Mouse (Mus musculus): ENCODE results near the gene Sesn1. TPM values are rescaled to one million over a fixed set of nuclear protein-coding genes. Genes with fewer than 3 reads are reported as not detected.

Sesn1 gene
- total and polyA plus RNA-seq, 2 experiments, result 5.7 to 24.6 TPM

- Histone ChIP-seq H3K36me3 (ENCODE audit: control insufficient read depth, insufficient read depth, low read length) (no peaks in the 10 kb centered on the region), H3K9ac (ENCODE audit: low read depth, low read length) (no peak overlapping the region), H3K27me3 (ENCODE audit: control insufficient read depth, insufficient read depth, low read length) (no peaks in the 10 kb centered on the region), H3K27ac (replicated peaks; ENCODE audit: insufficient read depth, low read depth, low read length) (no peak overlapping the region), H3K4me1 (ENCODE audit: control insufficient read depth, insufficient read depth, low read length) (no peaks in the 10 kb centered on the region), H3K4me3 (ENCODE audit: insufficient read depth, low read depth, low read length) (no peak overlapping the region), H3K79me2 (ENCODE audit: control insufficient read depth, insufficient read depth, low read length) (peaks cover 3% of the 10 kb centered on the region; the same call in 1 of the 2 replicates)
- 80% methylated on average over 4 of the region's 4 CpGs for WGBS
- DNase-seq (ENCODE audit: extremely low read depth, low read depth, low spot score), result no peak
- TF ChIP-seq CTCF (IDR thresholded peaks at IDR 0.05; ENCODE audit: low read depth, low read length) (no peak), POLR2A (IDR thresholded peaks at IDR 0.05; ENCODE audit: extremely low read depth, insufficient read depth, low read length) (no peak)
Observed at GRCm38 (mm10) chr10:41823916-41824315, 14.2 kb downstream of the Sesn1 start.

- no peak overlapping the region for H3K9ac ChIP-seq (ENCODE audit: low read depth, low read length)
- no peak for DNase-seq (ENCODE audit: extremely low read depth, low read depth, low spot score)
- peaks cover 3% of the 10 kb centered on the region; the same call in 1 of the 2 replicates for H3K79me2 ChIP-seq (ENCODE audit: control insufficient read depth, insufficient read depth, low read length)
- H3K4me3 ChIP-seq (ENCODE audit: insufficient read depth, low read depth, low read length), result no peak overlapping the region
- H3K27me3 ChIP-seq (ENCODE audit: control insufficient read depth, insufficient read depth, low read length), result no peaks in the 10 kb centered on the region
- no peaks in the 10 kb centered on the region for H3K36me3 ChIP-seq (ENCODE audit: control insufficient read depth, insufficient read depth, low read length)
- TF ChIP-seq POLR2A (IDR thresholded peaks at IDR 0.05; ENCODE audit: extremely low read depth, insufficient read depth, low read length), result no peak
- no peak for TF ChIP-seq CTCF (IDR thresholded peaks at IDR 0.05; ENCODE audit: low read depth, low read length)
- WGBS, result 88% methylated on average over 10 of the region's 10 CpGs
- no peak overlapping the region for H3K27ac ChIP-seq (replicated peaks; ENCODE audit: insufficient read depth, low read depth, low read length)
- H3K4me1 ChIP-seq (ENCODE audit: control insufficient read depth, insufficient read depth, low read length), result no peaks in the 10 kb centered on the region
Observed at GRCm38 (mm10) chr10:41825041-41825440, 15.3 kb downstream of the Sesn1 start.

GRCm38 (mm10) chr10:41825996-41826395, 16.3 kb downstream of the Sesn1 start:
- no peak for DNase-seq (ENCODE audit: extremely low read depth, low read depth, low spot score)
- WGBS, result 90% methylated on average over 4 of the region's 4 CpGs
- Histone ChIP-seq H3K9ac (ENCODE audit: low read depth, low read length) (no peak overlapping the region), H3K4me3 (ENCODE audit: insufficient read depth, low read depth, low read length) (no peak overlapping the region), H3K79me2 (ENCODE audit: control insufficient read depth, insufficient read depth, low read length) (peaks cover 3% of the 10 kb centered on the region; the same call in 1 of the 2 replicates), H3K4me1 (ENCODE audit: control insufficient read depth, insufficient read depth, low read length) (no peaks in the 10 kb centered on the region), H3K27ac (replicated peaks; ENCODE audit: insufficient read depth, low read depth, low read length) (no peak overlapping the region), H3K27me3 (ENCODE audit: control insufficient read depth, insufficient read depth, low read length) (no peaks in the 10 kb centered on the region), H3K36me3 (ENCODE audit: control insufficient read depth, insufficient read depth, low read length) (no peaks in the 10 kb centered on the region)
- TF ChIP-seq POLR2A (IDR thresholded peaks at IDR 0.05; ENCODE audit: extremely low read depth, insufficient read depth, low read length) (no peak), CTCF (IDR thresholded peaks at IDR 0.05; ENCODE audit: low read depth, low read length) (no peak)

DNA sequence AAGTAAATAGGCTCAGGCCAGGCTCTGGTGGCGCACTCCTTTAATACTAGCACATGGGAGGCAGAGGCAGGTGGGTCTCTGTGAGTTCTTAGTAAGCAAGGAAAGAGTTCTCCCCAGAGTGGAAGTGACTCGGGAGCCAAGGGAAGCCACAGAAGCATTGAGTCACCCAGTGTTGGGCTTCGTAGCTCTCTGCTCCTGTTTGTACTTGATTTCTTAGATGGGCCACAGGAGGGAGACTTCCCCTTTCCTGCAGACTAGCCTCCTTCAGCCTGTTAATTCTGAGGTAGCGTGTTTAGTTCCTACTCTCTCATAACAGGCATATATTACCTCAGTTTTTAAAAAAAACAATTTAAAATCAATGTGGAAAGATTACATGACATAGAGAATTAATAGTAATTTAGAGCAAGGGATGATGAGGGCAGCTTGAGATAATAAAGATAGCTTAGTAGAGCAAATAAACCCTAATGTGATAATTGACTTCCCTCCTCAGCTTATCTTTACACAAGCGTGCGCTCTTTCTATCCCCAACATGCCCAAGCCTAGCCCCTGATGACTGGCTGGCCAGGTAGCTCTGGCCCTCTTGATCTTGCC, 16.9 kb downstream of the Sesn1 start:
- WGBS, result 82% methylated on average over 6 of the region's 6 CpGs
- H3K79me2 ChIP-seq (ENCODE audit: control insufficient read depth, insufficient read depth, low read length), result peaks cover 7% of the 10 kb centered on the region; the same call in 1 of the 2 replicates
- no peak overlapping the region for H3K4me3 ChIP-seq (ENCODE audit: insufficient read depth, low read depth, low read length)
- no peaks in the 10 kb centered on the region for H3K36me3 ChIP-seq (ENCODE audit: control insufficient read depth, insufficient read depth, low read length)
- TF ChIP-seq POLR2A (IDR thresholded peaks at IDR 0.05; ENCODE audit: extremely low read depth, insufficient read depth, low read length) (no peak), CTCF (IDR thresholded peaks at IDR 0.05; ENCODE audit: low read depth, low read length) (no peak)
- no peak overlapping the region for H3K27ac ChIP-seq (replicated peaks; ENCODE audit: insufficient read depth, low read depth, low read length)
- no peak for DNase-seq (ENCODE audit: extremely low read depth, low read depth, low spot score)
- H3K9ac ChIP-seq (ENCODE audit: low read depth, low read length), result no peak overlapping the region
- no peaks in the 10 kb centered on the region for H3K27me3 ChIP-seq (ENCODE audit: control insufficient read depth, insufficient read depth, low read length)
- no peaks in the 10 kb centered on the region for H3K4me1 ChIP-seq (ENCODE audit: control insufficient read depth, insufficient read depth, low read length)

- DNase-seq (ENCODE audit: extremely low read depth, low read depth, low spot score), result no peak
- TF ChIP-seq POLR2A (IDR thresholded peaks at IDR 0.05; ENCODE audit: extremely low read depth, insufficient read depth, low read length), result no peak
- no peak for TF ChIP-seq CTCF (IDR thresholded peaks at IDR 0.05; ENCODE audit: low read depth, low read length)
- H3K4me3 ChIP-seq (ENCODE audit: insufficient read depth, low read depth, low read length), result no peak overlapping the region
- H3K36me3 ChIP-seq (ENCODE audit: control insufficient read depth, insufficient read depth, low read length), result no peaks in the 10 kb centered on the region
- 91% methylated on average over 4 of the region's 4 CpGs for WGBS
- no peaks in the 10 kb centered on the region for H3K27me3 ChIP-seq (ENCODE audit: control insufficient read depth, insufficient read depth, low read length)
- H3K4me1 ChIP-seq (ENCODE audit: control insufficient read depth, insufficient read depth, low read length), result no peaks in the 10 kb centered on the region
- no peak overlapping the region for H3K9ac ChIP-seq (ENCODE audit: low read depth, low read length)
- H3K27ac ChIP-seq (replicated peaks; ENCODE audit: insufficient read depth, low read depth, low read length), result no peak overlapping the region
- H3K79me2 ChIP-seq (ENCODE audit: control insufficient read depth, insufficient read depth, low read length), result peaks cover 9% of the 10 kb centered on the region; the same call in 1 of the 2 replicates
Observed at GRCm38 (mm10) chr10:41827784-41828183, 18.0 kb downstream of the Sesn1 start.

- H3K4me3 ChIP-seq (ENCODE audit: insufficient read depth, low read depth, low read length), result no peak overlapping the region
- H3K27ac ChIP-seq (replicated peaks; ENCODE audit: insufficient read depth, low read depth, low read length), result no peak overlapping the region
- WGBS, result 92% methylated on average over 5 of the region's 5 CpGs
- no peaks in the 10 kb centered on the region for H3K36me3 ChIP-seq (ENCODE audit: control insufficient read depth, insufficient read depth, low read length)
- no peak overlapping the region for H3K9ac ChIP-seq (ENCODE audit: low read depth, low read length)
- H3K79me2 ChIP-seq (ENCODE audit: control insufficient read depth, insufficient read depth, low read length), result peaks cover 9% of the 10 kb centered on the region; the same call in 1 of the 2 replicates
- DNase-seq (ENCODE audit: extremely low read depth, low read depth, low spot score), result no peak
- no peaks in the 10 kb centered on the region for H3K27me3 ChIP-seq (ENCODE audit: control insufficient read depth, insufficient read depth, low read length)
- peaks cover 2% of the 10 kb centered on the region; the same call in 1 of the 2 replicates for H3K4me1 ChIP-seq (ENCODE audit: control insufficient read depth, insufficient read depth, low read length)
- TF ChIP-seq CTCF (IDR thresholded peaks at IDR 0.05; ENCODE audit: low read depth, low read length) (no peak), POLR2A (IDR thresholded peaks at IDR 0.05; ENCODE audit: extremely low read depth, insufficient read depth, low read length) (no peak)
Observed at GRCm38 (mm10) chr10:41829191-41829590, 19.5 kb downstream of the Sesn1 start.

Data from liver, adult 2 months (tissue).